Mouse (Mus musculus): ENCODE measurements around the gene A430033K04Rik. TPM values are rescaled to one million over a fixed set of nuclear protein-coding genes. Genes with fewer than 3 reads are reported as not detected.

A430033K04Rik gene
- total RNA-seq, 2 experiments from 2014 or later, result 4.1 to 4.7 TPM

DNA sequence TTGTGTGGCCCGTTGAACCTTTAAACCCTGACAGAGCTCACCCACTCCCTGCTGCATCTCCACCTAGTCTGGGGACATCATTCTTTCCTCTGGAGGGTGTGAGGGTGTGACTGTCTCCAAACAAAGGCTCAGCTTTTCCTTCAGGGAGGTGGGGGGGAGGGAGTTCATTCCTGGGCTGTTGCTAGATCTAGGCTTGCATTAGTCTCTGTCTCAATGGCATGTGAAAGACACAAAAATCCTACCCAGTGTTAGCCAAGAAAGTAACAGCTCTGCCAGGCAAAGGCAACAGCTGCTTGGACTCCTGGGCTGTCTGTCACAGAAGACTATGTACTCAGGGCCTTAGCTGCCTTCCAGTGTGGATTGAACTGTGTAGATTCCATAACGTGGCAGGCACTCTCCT lies 71.4 kb downstream of the A430033K04Rik start:
- DNase-seq, result no peak
- intact Hi-C loops (cut with DNase I), result no loop called here

GRCm38 (mm10) chr5:138694496-138695167 lies 72.0 kb downstream of the A430033K04Rik start:
- DNase-seq, result no peak
- intact Hi-C loops (cut with DNase I), result no loop called here

GRCm38 (mm10) chr5:138697466-138697865 lies 74.8 kb downstream of the A430033K04Rik start:
- no peak for DNase-seq
- intact Hi-C loops (cut with DNase I), result no loop called here

Small RNA genes within 50 kb of the gene (microRNA-seq; reads per million reads assigned to microRNA genes)
- gene Gm24082 (ENCODE audit: borderline number of aligned reads in 2 of 2), result 0 reads per million in 2 experiments

Other genes starting within 250 kb of the A430033K04Rik start
- gene Zfp157, start 181.4 kb upstream of the A430033K04Rik start, total RNA-seq (2021), result 1 to 10 TPM; 4.9 to 5.4 TPM
- gene 1700123K08Rik, start 58.1 kb upstream of the A430033K04Rik start, total RNA-seq (2021), result not detected
- gene Zfp68, start 3.1 kb upstream of the A430033K04Rik start, total RNA-seq (2021), result 10 to 100 TPM; 20.6 to 21.6 TPM
- 10 to 100 TPM; 10.3 to 12.5 TPM for gene Fam20c, start 131.7 kb downstream of the A430033K04Rik start, total RNA-seq (2021)
- not detected for gene Gm5294, start 197.2 kb downstream of the A430033K04Rik start, total RNA-seq (2021)

All from heart, postnatal 36 days (tissue).